Mouse (Mus musculus) spleen, adult 2 months (tissue): Measurements from ENCODE around the gene Cpa4.

Experiments
- CTCF ChIP-seq: fragments of 200-500 bp; IDR thresholded peaks from 2 replicates; pipeline ENCODE4 v1.5.1; 2011; ENCODE audit warnings: mild to moderate bottlenecking, inconsistent platforms; ENCODE audit not compliant: insufficient read depth, insufficient read length, insufficient replicate concordance; ENCODE audit errors: extremely low read depth
- POLR2A ChIP-seq: fragments of 200-500 bp; IDR thresholded peaks from 2 replicates; pipeline ENCODE4 v1.6.1; 2011; ENCODE audit warnings: low read depth, low read length, inconsistent platforms

DNA sequence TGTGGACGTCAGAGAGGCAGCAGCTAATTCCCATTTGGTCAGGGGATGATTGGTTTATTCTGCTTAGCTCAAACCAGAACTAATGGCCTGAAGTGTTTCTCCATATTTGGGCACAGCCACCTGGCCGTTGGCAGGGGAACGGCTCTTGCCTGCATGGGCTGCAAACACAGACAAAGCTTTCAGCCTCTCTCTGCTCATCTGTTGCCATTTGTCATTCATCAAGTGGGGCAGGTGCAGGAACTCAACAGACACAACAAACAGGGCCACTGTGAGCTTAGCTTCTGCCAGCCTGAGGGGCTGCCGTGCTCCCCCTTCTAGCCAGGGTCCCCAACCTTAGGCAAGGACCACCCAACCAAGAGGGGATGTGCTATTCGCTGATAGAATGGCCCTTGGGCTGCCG is 60.0 kb downstream of the Cpa4 start:
- TF ChIP-seq CTCF (no peak), POLR2A (no peak)
